Mouse (Mus musculus): ENCODE results near the gene Kifc3.

- TF ChIP-seq POLR2A (IDR thresholded peaks at IDR 0.05; ENCODE audit: borderline replicate concordance, control insufficient read depth, low read depth, low read length) (no peak), CTCF (IDR thresholded peaks at IDR 0.05; ENCODE audit: control insufficient read depth, insufficient read depth, low read length) (no peak)
These were observed 142.6 kb downstream of the Kifc3 start for GRCm38 (mm10) chr8:95059812-95060533.
